Mouse (Mus musculus) myocyte (in vitro differentiated cells): ENCODE measurements around the gene Blm. TPM values are rescaled to one million over a fixed set of nuclear protein-coding genes. Genes with fewer than 3 reads are reported as not detected.

Experiments
- H3K27me3 ChIP-seq: one replicate; pipeline ENCODE4 v1.6.1; 2011; ENCODE audit not compliant: control insufficient read depth, insufficient read depth, insufficient read length
- H3K36me3 ChIP-seq: one replicate; pipeline ENCODE4 v1.6.1; 2011; ENCODE audit not compliant: control insufficient read depth, insufficient read depth
- H3K4me2 ChIP-seq: one replicate; pipeline ENCODE4 v1.6.1; 2011; ENCODE audit warnings: low read depth, control low read depth
- H3K4me3 ChIP-seq: one replicate; pipeline ENCODE4 v1.5.1; 2011; ENCODE audit warnings: mild to moderate bottlenecking, control low read depth, moderate library complexity
- H3K79me2 ChIP-seq: one replicate; pipeline ENCODE4 v1.6.1; 2011; ENCODE audit not compliant: control insufficient read depth, insufficient read depth
- H3ac ChIP-seq: one replicate; pipeline ENCODE4 v1.6.1; 2011; ENCODE audit not compliant: control insufficient read depth, insufficient read length
- CEBPB ChIP-seq: IDR thresholded peaks from 2 replicates; pipeline ENCODE4 v1.6.1; 2011; ENCODE audit warnings: mild to moderate bottlenecking, moderate library complexity; ENCODE audit not compliant: poor library complexity, insufficient read depth, severe bottlenecking
- E2F4 ChIP-seq: IDR thresholded peaks from one replicate; pipeline ENCODE4 v1.6.1; 2011; ENCODE audit warnings: mild to moderate bottlenecking, control low read depth, moderate library complexity; ENCODE audit not compliant: insufficient read depth
- MAX ChIP-seq: IDR thresholded peaks from one replicate; pipeline ENCODE4 v1.6.1; 2011; ENCODE audit warnings: low read depth, mild to moderate bottlenecking, control low read depth
- MYOD1 ChIP-seq, 3 experiments: IDR thresholded peaks; one replicate each; pipeline ENCODE4 v1.6.1; 2011; ENCODE audit warnings: control low read depth in 2 of 3, low read depth in 2 of 3, mild to moderate bottlenecking in 2 of 3, moderate library complexity in 1 of 3; ENCODE audit not compliant: insufficient read length in 2 of 3, control insufficient read depth in 1 of 3
- MYOG ChIP-seq, 3 experiments: IDR thresholded peaks; one replicate each; pipeline ENCODE4 v1.6.1; 2011; ENCODE audit warnings: control low read depth in 2 of 3, low read depth in 2 of 3, mild to moderate bottlenecking in 2 of 3; ENCODE audit not compliant: insufficient read length in 2 of 3, control insufficient read depth in 1 of 3, insufficient read depth in 1 of 3
- POLR2A ChIP-seq: IDR thresholded peaks from one replicate; pipeline ENCODE4 v1.6.1; 2011; ENCODE audit warnings: low read depth, mild to moderate bottlenecking, control low read depth, moderate library complexity; ENCODE audit not compliant: insufficient read length
- POLR2AphosphoS2 ChIP-seq: IDR thresholded peaks from one replicate; pipeline ENCODE4 v1.6.1; 2011; ENCODE audit warnings: low read depth, control low read depth; ENCODE audit not compliant: insufficient read length
- REST ChIP-seq: IDR thresholded peaks from one replicate; pipeline ENCODE4 v1.6.1; 2011; ENCODE audit warnings: mild to moderate bottlenecking, control low read depth, moderate library complexity; ENCODE audit not compliant: insufficient read depth, insufficient read length
- SRF ChIP-seq: IDR thresholded peaks from one replicate; pipeline ENCODE4 v1.6.1; 2011; ENCODE audit warnings: low read depth; ENCODE audit not compliant: control insufficient read depth, insufficient read length
- TCF12 ChIP-seq: IDR thresholded peaks from one replicate; pipeline ENCODE4 v1.6.1; 2011; ENCODE audit warnings: mild to moderate bottlenecking, control low read depth; ENCODE audit not compliant: poor library complexity, insufficient read depth, severe bottlenecking
- TCF3 ChIP-seq: IDR thresholded peaks from one replicate; pipeline ENCODE4 v1.6.1; 2011; ENCODE audit warnings: low read depth, control low read depth; ENCODE audit not compliant: insufficient read length
- USF1 ChIP-seq: IDR thresholded peaks from one replicate; pipeline ENCODE4 v1.6.1; 2011; ENCODE audit warnings: low read depth, mild to moderate bottlenecking, control low read depth, moderate library complexity
- polyA plus RNA-seq: library from polyadenylated mRNA; unstranded; fragments of >200 nt; fragmentation: generic; extraction: Trizol; gene quantifications from one replicate; pipeline ENCODE4 v1.2.1, GENCODE M21; 2012; ENCODE audit warnings: missing spikeins

Blm gene
- polyA plus RNA-seq, 1 experiment = 1.1 TPM

- Histone ChIP-seq H3ac (no peak overlapping the region), H3K4me2 (no peak overlapping the region), H3K27me3 (no peaks in the 10 kb centered on the region), H3K79me2 (no peaks in the 10 kb centered on the region), H3K36me3 (peaks cover 17% of the 10 kb centered on the region), H3K4me3 (no peak overlapping the region)
- no peak for TF ChIP-seq POLR2A
Observed at GRCm38 (mm10) chr7:80467334-80467733, 67.6 kb downstream of the Blm start.

GRCm38 (mm10) chr7:80464831-80465230, 70.1 kb downstream of the Blm start:
- Histone ChIP-seq H3K4me2 (no peak overlapping the region), H3K27me3 (no peaks in the 10 kb centered on the region), H3K36me3 (peaks cover 17% of the 10 kb centered on the region), H3ac (no peak overlapping the region), H3K79me2 (no peaks in the 10 kb centered on the region), H3K4me3 (no peak overlapping the region)
- TF ChIP-seq MAX = no peak
- no peak for TF ChIP-seq USF1
- no peak for TF ChIP-seq E2F4
- no peak for TF ChIP-seq TCF12

DNA sequence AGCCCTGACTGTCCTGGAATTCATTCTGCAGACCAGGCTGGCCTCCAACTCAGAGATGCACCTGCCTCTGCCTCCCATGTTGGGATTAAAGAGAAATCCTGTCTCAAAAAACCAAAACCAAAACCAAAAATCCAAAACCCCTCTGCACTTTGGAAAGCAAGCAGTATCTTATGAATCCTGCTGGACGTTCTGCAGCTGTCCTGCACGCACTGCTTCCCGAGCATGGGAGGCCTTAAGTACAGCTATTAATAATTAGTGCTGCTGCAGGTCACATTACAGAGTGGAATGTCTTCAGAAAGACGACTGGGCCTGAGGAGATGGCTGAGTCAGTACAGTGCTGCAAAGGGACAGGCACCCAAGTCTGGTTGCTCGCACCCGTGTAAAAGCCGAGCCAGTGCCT, 73.0 kb downstream of the Blm start:
- Histone ChIP-seq H3K27me3 (no peaks in the 10 kb centered on the region), H3K79me2 (no peaks in the 10 kb centered on the region), H3K4me2 (peak overlapping the region; percentile 32), H3K4me3 (no peak overlapping the region), H3K36me3 (peaks cover 17% of the 10 kb centered on the region), H3ac (no peak overlapping the region)
- TF ChIP-seq CEBPB = no peak
- peak in 2 of 3 experiments; percentile 73 to 75 for TF ChIP-seq MYOD1 (IDR thresholded peaks at IDR 0.05; ENCODE audit: control insufficient read depth in 1 of 3, insufficient read length in 2 of 3, low read depth in 2 of 3)
- TF ChIP-seq POLR2A = no peak
- TF ChIP-seq POLR2AphosphoS2 = no peak
- peak in 2 of 3 experiments; percentile 36 to 65 for TF ChIP-seq MYOG (IDR thresholded peaks at IDR 0.05; ENCODE audit: control insufficient read depth in 1 of 3, insufficient read depth in 1 of 3, insufficient read length in 2 of 3, low read depth in 2 of 3)
- no peak for TF ChIP-seq SRF
- peak; percentile 15 for TF ChIP-seq TCF12
- no peak for TF ChIP-seq E2F4
- TF ChIP-seq USF1 = no peak

GRCm38 (mm10) chr7:80460892-80461291, 74.0 kb downstream of the Blm start:
- TF ChIP-seq POLR2A (no peak), TCF3 (no peak)
- Histone ChIP-seq H3K36me3 (peaks cover 11% of the 10 kb centered on the region), H3K79me2 (no peaks in the 10 kb centered on the region), H3K27me3 (no peaks in the 10 kb centered on the region), H3ac (no peak overlapping the region), H3K4me2 (no peak overlapping the region), H3K4me3 (no peak overlapping the region)

DNA sequence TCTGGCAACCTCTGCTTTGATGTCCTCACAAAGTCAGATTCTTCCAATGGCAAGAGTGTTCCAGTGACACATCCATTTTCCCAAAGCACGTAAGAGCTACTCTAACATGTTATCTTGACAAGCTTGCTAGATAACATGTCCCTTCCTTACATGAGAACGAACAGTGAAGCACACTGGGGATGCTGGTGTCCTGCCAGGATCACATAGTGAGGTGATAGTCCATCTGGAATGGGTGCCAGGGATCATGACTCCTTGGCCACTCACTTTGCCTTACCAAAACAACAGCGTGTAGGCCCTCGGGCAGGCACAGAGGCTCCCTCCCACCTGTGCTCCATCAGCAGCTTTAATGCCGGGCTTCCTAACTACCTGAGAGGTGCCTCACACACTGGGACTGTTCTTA, 74.7 kb downstream of the Blm start:
- peaks cover 8% of the 10 kb centered on the region for H3K36me3 ChIP-seq
- no peak overlapping the region for H3ac ChIP-seq
- no peak overlapping the region for H3K4me2 ChIP-seq
- no peak for TF ChIP-seq MYOG (IDR thresholded peaks at IDR 0.05; ENCODE audit: control insufficient read depth in 1 of 3, insufficient read depth in 1 of 3, insufficient read length in 2 of 3, low read depth in 2 of 3)
- no peak for TF ChIP-seq MYOD1 (IDR thresholded peaks at IDR 0.05; ENCODE audit: control insufficient read depth in 1 of 3, insufficient read length in 2 of 3, low read depth in 2 of 3)
- TF ChIP-seq POLR2A = no peak
- TF ChIP-seq POLR2AphosphoS2 = no peak
- TF ChIP-seq REST = no peak
- TF ChIP-seq MAX = no peak
- TF ChIP-seq USF1 = no peak
- TF ChIP-seq E2F4 = no peak
- no peak for TF ChIP-seq SRF
- TF ChIP-seq CEBPB = no peak
- TF ChIP-seq TCF12 = no peak
- TF ChIP-seq TCF3 = no peak
- H3K4me3 ChIP-seq = no peak overlapping the region
- no peaks in the 10 kb centered on the region for H3K27me3 ChIP-seq
- H3K79me2 ChIP-seq = no peaks in the 10 kb centered on the region

GRCm38 (mm10) chr7:80457831-80458343, 77.0 kb downstream of the Blm start:
- Histone ChIP-seq H3K79me2 (no peaks in the 10 kb centered on the region), H3K36me3 (no peaks in the 10 kb centered on the region), H3ac (no peak overlapping the region), H3K4me3 (no peak overlapping the region), H3K27me3 (no peaks in the 10 kb centered on the region), H3K4me2 (peak overlapping the region; percentile 57)
- TF ChIP-seq E2F4 (no peak), MAX (no peak), SRF (no peak), POLR2A (no peak), MYOD1 (IDR thresholded peaks at IDR 0.05; ENCODE audit: control insufficient read depth in 1 of 3, insufficient read length in 2 of 3, low read depth in 2 of 3) (no peak), REST (no peak), TCF12 (no peak), POLR2AphosphoS2 (no peak), MYOG (IDR thresholded peaks at IDR 0.05; ENCODE audit: control insufficient read depth in 1 of 3, insufficient read depth in 1 of 3, insufficient read length in 2 of 3, low read depth in 2 of 3) (no peak), USF1 (no peak), TCF3 (no peak), CEBPB (no peak)
